Comparison of ENCODE assay signal across 8 mouse cellular contexts in the genomic region with DNA sequence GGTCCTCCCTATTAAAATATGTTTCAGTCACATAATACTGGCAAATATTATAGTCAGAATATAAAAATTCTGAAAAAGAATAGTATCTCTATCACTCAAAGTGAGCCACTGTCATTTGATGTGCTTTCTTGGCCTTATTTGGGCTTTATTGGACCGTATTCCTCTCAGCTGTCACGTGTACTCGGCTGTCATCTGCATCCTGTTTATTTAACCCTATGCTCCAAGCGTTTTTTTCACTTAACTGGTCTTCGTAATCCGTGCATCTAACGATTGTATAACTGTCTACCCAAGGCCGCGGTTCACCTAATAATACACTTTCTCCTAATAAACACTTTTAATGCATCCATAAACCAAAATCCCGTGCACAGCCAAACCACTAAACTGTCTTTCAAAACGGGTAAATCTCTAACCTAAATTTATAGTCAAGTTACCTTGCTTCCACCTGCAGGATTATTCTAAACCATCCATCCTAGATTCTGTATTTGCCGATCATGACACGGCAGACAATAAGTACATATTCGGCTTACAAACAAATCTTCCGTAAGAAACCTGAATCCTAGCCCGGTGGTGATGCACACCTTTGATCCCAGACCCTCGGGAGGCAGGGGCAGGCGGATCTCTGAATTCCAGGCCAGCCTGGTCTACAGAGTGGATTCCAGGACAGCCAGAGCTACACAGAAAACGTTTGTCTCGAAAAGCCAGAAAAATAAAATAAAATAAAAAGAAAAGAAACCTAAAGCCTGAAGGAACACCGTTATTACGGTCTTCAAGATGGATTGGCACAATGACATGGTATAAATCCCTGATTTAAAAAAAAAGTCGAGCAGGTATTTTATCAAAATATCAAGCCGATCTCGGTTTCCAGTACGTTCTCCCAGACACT. TPM values are rescaled to one million over a fixed set of nuclear protein-coding genes. Genes with fewer than 3 reads are reported as not detected.
DNase-seq lines count a peak whose midpoint lies in the region; ATAC-seq and TF ChIP-seq lines count a peak whose summit lies in the region.

No protein-coding gene starts in this region.

- no peak for TF ChIP-seq CTCF in kidney, adult 2 months (conservative IDR thresholded peaks at IDR 0.05; ENCODE audit: insufficient read depth, insufficient read length, low read depth, low read length)

- H3K27ac ChIP-seq in kidney, adult 2 months (ENCODE audit: insufficient read depth, low read depth, low read length) = peak overlapping the region; percentile 65; the same call in 1 of the 2 replicates
- peak overlapping the region; percentile 98 for H3K27ac ChIP-seq in embryonic facial prominence, embryonic 10.5 days (replicated peaks)
- H3K27ac ChIP-seq in hindbrain, embryonic 15.5 days (replicated peaks) = peak overlapping the region; percentile 99
- H3K27ac ChIP-seq in lung, embryonic 15.5 days = peak overlapping the region; percentile 98
- H3K27ac ChIP-seq in stomach, embryonic 15.5 days = 0 out of 2 replicates have a peak overlapping the region, but pooled peaks have one; percentile 98

- 14% methylated on average over 26 of the region's 26 CpGs for WGBS in kidney, adult 2 months
- WGBS in embryonic facial prominence, embryonic 10.5 days = 42% methylated on average over 26 of the region's 26 CpGs
- 41% methylated on average over 26 of the region's 26 CpGs for WGBS in hindbrain, embryonic 15.5 days
- 18% methylated on average over 26 of the region's 26 CpGs for WGBS in lung, embryonic 15.5 days
- WGBS in stomach, embryonic 15.5 days = 23% methylated on average over 26 of the region's 26 CpGs

- H3K4me2 ChIP-seq in hindbrain, embryonic 15.5 days = peak overlapping the region; percentile 67
- peak overlapping the region; percentile 86 for H3K4me2 ChIP-seq in lung, embryonic 15.5 days
- peak overlapping the region; percentile 65 for H3K4me2 ChIP-seq in stomach, embryonic 15.5 days

- peak; percentile 65 for DNase-seq in kidney, adult 2 months
- no peak for DNase-seq in kidney, postnatal 4 days
- DNase-seq in embryonic facial prominence, embryonic 10.5 days (ENCODE audit: low spot score) = no peak
- DNase-seq in adrenal gland, adult 8-10 months = no peak
- DNase-seq in adrenal gland, postnatal 4 days (ENCODE audit: low spot score in 2 of 2) = no peak

- peak overlapping the region; percentile 99 for H3K9ac ChIP-seq in hindbrain, embryonic 15.5 days
- peak overlapping the region; percentile 98 for H3K9ac ChIP-seq in lung, embryonic 15.5 days
- peak overlapping the region; percentile 85 for H3K9ac ChIP-seq in stomach, embryonic 15.5 days

- peaks cover 18% of the 10 kb centered on the region; the same call in 1 of the 2 replicates for H3K4me1 ChIP-seq in kidney, adult 2 months (ENCODE audit: control insufficient read depth, insufficient read depth, low read length)
- H3K4me1 ChIP-seq in embryonic facial prominence, embryonic 10.5 days = peaks cover 21% of the 10 kb centered on the region
- peaks cover 33% of the 10 kb centered on the region for H3K4me1 ChIP-seq in hindbrain, embryonic 15.5 days (replicated peaks)
- peaks cover 10% of the 10 kb centered on the region for H3K4me1 ChIP-seq in lung, embryonic 15.5 days
- H3K4me1 ChIP-seq in stomach, embryonic 15.5 days = peaks cover 10% of the 10 kb centered on the region; the same call in 1 of the 2 replicates

- no peak for ATAC-seq in hindbrain, embryonic 15.5 days (ENCODE audit: low FRiP score, low read depth)
- no peak for ATAC-seq in lung, embryonic 15.5 days (ENCODE audit: borderline replicate concordance, extremely low read depth, low FRiP score, low TSS enrichment)
- ATAC-seq in stomach, embryonic 15.5 days (ENCODE audit: insufficient read depth, low FRiP score, low read depth) = no peak

- no peaks in the 10 kb centered on the region for H3K27me3 ChIP-seq in kidney, adult 2 months (replicated peaks; ENCODE audit: control insufficient read depth, insufficient read depth, low read length)
- no peaks in the 10 kb centered on the region for H3K27me3 ChIP-seq in embryonic facial prominence, embryonic 10.5 days (replicated peaks; ENCODE audit: low read depth, poor library complexity, severe bottlenecking)
- H3K27me3 ChIP-seq in hindbrain, embryonic 15.5 days = no peaks in the 10 kb centered on the region
- H3K27me3 ChIP-seq in lung, embryonic 15.5 days = no peaks in the 10 kb centered on the region
- no peaks in the 10 kb centered on the region for H3K27me3 ChIP-seq in stomach, embryonic 15.5 days (replicated peaks)

- H3K9me3 ChIP-seq in embryonic facial prominence, embryonic 10.5 days = no peaks in the 10 kb centered on the region
- no peaks in the 10 kb centered on the region for H3K9me3 ChIP-seq in hindbrain, embryonic 15.5 days
- no peaks in the 10 kb centered on the region for H3K9me3 ChIP-seq in lung, embryonic 15.5 days
- no peaks in the 10 kb centered on the region for H3K9me3 ChIP-seq in stomach, embryonic 15.5 days

- TF ChIP-seq POLR2A in kidney, adult 2 months (IDR thresholded peaks at IDR 0.05; ENCODE audit: low read depth, low read length) = no peak

- no peaks in the 10 kb centered on the region for H3K36me3 ChIP-seq in kidney, adult 2 months (ENCODE audit: control insufficient read depth, insufficient read depth, low read length)
- H3K36me3 ChIP-seq in embryonic facial prominence, embryonic 10.5 days (replicated peaks) = peaks cover 18% of the 10 kb centered on the region
- H3K36me3 ChIP-seq in hindbrain, embryonic 15.5 days = peaks cover 7% of the 10 kb centered on the region; the same call in 1 of the 2 replicates
- H3K36me3 ChIP-seq in lung, embryonic 15.5 days = peaks cover 3% of the 10 kb centered on the region; the same call in 1 of the 2 replicates
- 0 out of 2 replicates have a peak, but pooled peaks cover 6% of the 10 kb centered on the region for H3K36me3 ChIP-seq in stomach, embryonic 15.5 days

- peak overlapping the region; percentile 87 for H3K4me3 ChIP-seq in kidney, adult 2 months (ENCODE audit: insufficient read depth, low read depth, low read length)
- H3K4me3 ChIP-seq in embryonic facial prominence, embryonic 10.5 days = peak overlapping the region; percentile 79
- H3K4me3 ChIP-seq in hindbrain, embryonic 15.5 days = peak overlapping the region; percentile 99
- peak overlapping the region; percentile 88 for H3K4me3 ChIP-seq in lung, embryonic 15.5 days
- peak overlapping the region; percentile 79 for H3K4me3 ChIP-seq in stomach, embryonic 15.5 days (replicated peaks)

RNA-seq across cellular contexts. Expression of gene Ate1, which starts 1.7 kb away (rescaled TPM):
- polyA plus RNA-seq in kidney, adult 2 months (2012; rRNA removed) = 7.3 and 10.6 TPM in 2 replicates
- 48.0 and 56.9 TPM in 2 replicates for polyA plus RNA-seq in embryonic facial prominence, embryonic 10.5 days (2016; fragmentation: Nextera tagmentation; extraction: Ambion mirVana)
- 110 and 114 TPM in 2 replicates for polyA plus RNA-seq in hindbrain, embryonic 15.5 days (2015; fragmentation: Nextera tagmentation; extraction: Ambion mirVana)
- 65.1 and 67.5 TPM in 2 replicates for polyA plus RNA-seq in lung, embryonic 15.5 days (2015; fragmentation: Nextera tagmentation; extraction: Ambion mirVana)
- polyA plus RNA-seq in stomach, embryonic 15.5 days (2015; fragmentation: Nextera tagmentation; extraction: Ambion mirVana) = 58.0 and 59.2 TPM in 2 replicates
- total RNA-seq in adrenal gland, adult 8-10 months (2022) = 10 to 100 TPM; 38.1 to 62.3 (median 49.4) TPM
- 10 to 100 TPM; 42.7 to 44.9 TPM for total RNA-seq in adrenal gland, postnatal 4 days (2021)

RNA-seq across cellular contexts. Expression of gene Nsmce4a, which starts 54.5 kb away (rescaled TPM):
- polyA plus RNA-seq in kidney, adult 2 months (2012; rRNA removed) = 39.8 and 44.4 TPM in 2 replicates
- polyA plus RNA-seq in embryonic facial prominence, embryonic 10.5 days (2016; fragmentation: Nextera tagmentation; extraction: Ambion mirVana) = 196 and 197 TPM in 2 replicates
- polyA plus RNA-seq in hindbrain, embryonic 15.5 days (2015; fragmentation: Nextera tagmentation; extraction: Ambion mirVana) = 81.4 and 86.2 TPM in 2 replicates
- 158 and 164 TPM in 2 replicates for polyA plus RNA-seq in lung, embryonic 15.5 days (2015; fragmentation: Nextera tagmentation; extraction: Ambion mirVana)
- polyA plus RNA-seq in stomach, embryonic 15.5 days (2015; fragmentation: Nextera tagmentation; extraction: Ambion mirVana) = 149 and 151 TPM in 2 replicates
- total RNA-seq in adrenal gland, adult 8-10 months (2022) = 10 to 100 TPM; 70.1 to 87.9 (median 80.8) TPM
- total RNA-seq in adrenal gland, postnatal 4 days (2021) = 100 to 1,000 TPM in 1 of 2 experiments, 10 to 100 TPM in 1; 96.3 to 100 TPM

RNA-seq across cellular contexts. Expression of gene Tacc2, which starts 58.8 kb away (rescaled TPM):
- 72.2 and 78.4 TPM in 2 replicates for polyA plus RNA-seq in kidney, adult 2 months (2012; rRNA removed)
- polyA plus RNA-seq in embryonic facial prominence, embryonic 10.5 days (2016; fragmentation: Nextera tagmentation; extraction: Ambion mirVana) = 44.0 and 49.6 TPM in 2 replicates
- 62.1 and 65.3 TPM in 2 replicates for polyA plus RNA-seq in hindbrain, embryonic 15.5 days (2015; fragmentation: Nextera tagmentation; extraction: Ambion mirVana)
- polyA plus RNA-seq in lung, embryonic 15.5 days (2015; fragmentation: Nextera tagmentation; extraction: Ambion mirVana) = 23.4 and 25.3 TPM in 2 replicates
- 21.4 and 28.1 TPM in 2 replicates for polyA plus RNA-seq in stomach, embryonic 15.5 days (2015; fragmentation: Nextera tagmentation; extraction: Ambion mirVana)
- total RNA-seq in adrenal gland, adult 8-10 months (2022) = 10 to 100 TPM; 38.1 to 63.0 (median 49.3) TPM
- total RNA-seq in adrenal gland, postnatal 4 days (2021) = 10 to 100 TPM; 50.8 to 55.8 TPM
